Mouse (Mus musculus) ES-Bruce4 (cell line): Measurements from ENCODE around the gene Ube2d2b. TPM values are rescaled to one million over a fixed set of nuclear protein-coding genes. Genes with fewer than 3 reads are reported as not detected.

Experiments used
- H3K27ac ChIP-seq: 2 replicates; pipeline ENCODE4 v1.5.1; 2012; ENCODE audit warnings: low read length, inconsistent platforms; ENCODE audit not compliant: insufficient read depth
- H3K27me3 ChIP-seq: 2 replicates; pipeline ENCODE4 v1.6.1; 2012; ENCODE audit warnings: mild to moderate bottlenecking, low read length, inconsistent platforms; ENCODE audit not compliant: control insufficient read depth, poor library complexity, insufficient read depth, severe bottlenecking
- H3K36me3 ChIP-seq: 2 replicates; pipeline ENCODE4 v1.6.1; 2012; ENCODE audit warnings: inconsistent platforms, mild to moderate bottlenecking, low read length, moderate library complexity; ENCODE audit not compliant: control insufficient read depth, poor library complexity, insufficient read depth, severe bottlenecking
- H3K4me1 ChIP-seq: one replicate; pipeline ENCODE4 v1.8.1; 2011; ENCODE audit warnings: low read length; ENCODE audit not compliant: control insufficient read depth, insufficient read depth
- H3K4me3 ChIP-seq: 2 replicates; pipeline ENCODE4 v1.5.1; 2011; ENCODE audit warnings: low read depth, mild to moderate bottlenecking, low read length
- H3K9ac ChIP-seq: 2 replicates; pipeline ENCODE4 v1.6.1; 2012; ENCODE audit warnings: low read depth, mild to moderate bottlenecking, inconsistent platforms; ENCODE audit not compliant: poor library complexity, severe bottlenecking
- H3K9me3 ChIP-seq: replicated peaks from 2 replicates; pipeline ENCODE4 v1.6.1; 2012; ENCODE audit warnings: mild to moderate bottlenecking, low read length, inconsistent platforms; ENCODE audit not compliant: control insufficient read depth, poor library complexity, insufficient read depth, severe bottlenecking
- CTCF ChIP-seq: IDR thresholded peaks from one replicate; pipeline ENCODE4 v1.8.1; 2011; ENCODE audit warnings: low read depth, low read length
- EP300 ChIP-seq: IDR thresholded peaks from 2 replicates; pipeline ENCODE4 v1.6.1; 2011; ENCODE audit warnings: low read depth, low read length; ENCODE audit not compliant: insufficient read depth
- POLR2A ChIP-seq: IDR thresholded peaks from one replicate; pipeline ENCODE4 v1.8.1; 2011; ENCODE audit warnings: low read length; ENCODE audit not compliant: insufficient read depth
- polyA plus RNA-seq: library from polyadenylated mRNA; stranded (reverse); fragments of >200 nt; gene quantifications from 2 replicates; pipeline ENCODE4 v1.2.4, GENCODE M21; 2011; ENCODE audit warnings: low read depth; ENCODE audit not compliant: missing spikeins, insufficient read depth, insufficient read length

Gene Ube2d2b
- polyA plus RNA-seq, 1 experiment, result not detected

- H3K9ac ChIP-seq, result no peak overlapping the region
- TF ChIP-seq CTCF, result no peak
- TF ChIP-seq POLR2A, result no peak
- TF ChIP-seq EP300, result no peak
- H3K4me3 ChIP-seq, result no peak overlapping the region
- H3K9me3 ChIP-seq, result no peaks in the 10 kb centered on the region
- H3K27ac ChIP-seq, result no peak overlapping the region
- no peaks in the 10 kb centered on the region for H3K36me3 ChIP-seq
- no peaks in the 10 kb centered on the region for H3K4me1 ChIP-seq
- H3K27me3 ChIP-seq, result no peaks in the 10 kb centered on the region
Measured at GRCm38 (mm10) chr5:107880710-107881109, 50.8 kb downstream of the Ube2d2b start.

Other genes with a start within 250 kb of the Ube2d2b start
- 42.9 and 47.0 TPM in 2 replicates for gene Rpap2, start 232.7 kb upstream of the Ube2d2b start, polyA plus RNA-seq
- gene Glmn, start 232.2 kb upstream of the Ube2d2b start, polyA plus RNA-seq, result 27.4 and 29.0 TPM in 2 replicates
- gene Gfi1, start 104.1 kb upstream of the Ube2d2b start, polyA plus RNA-seq, result not detected in 2 replicates
- 69.3 and 72.9 TPM in 2 replicates for gene Evi5, start 45.0 kb downstream of the Ube2d2b start, polyA plus RNA-seq
- 145 and 151 TPM in 2 replicates for gene Rpl5, start 70.4 kb downstream of the Ube2d2b start, polyA plus RNA-seq
- gene Fam69a, start 157.0 kb downstream of the Ube2d2b start, polyA plus RNA-seq, result 7.8 and 8.9 TPM in 2 replicates
- 216 and 257 TPM in 2 replicates for gene Mtf2, start 235.6 kb downstream of the Ube2d2b start, polyA plus RNA-seq